Mouse (Mus musculus): Measurements from ENCODE around the gene Dhx8. TPM values are rescaled to one million over a fixed set of nuclear protein-coding genes. Genes with fewer than 3 reads are reported as not detected.

Gene Dhx8
- polyA plus RNA-seq, 1 experiment from 2014 or later = 33.5 TPM

- Histone ChIP-seq H3K27me3 (ENCODE audit: control insufficient read depth, insufficient read depth, low read length) (no peaks in the 10 kb centered on the region), H3K4me3 (ENCODE audit: low read depth, low read length) (no peak overlapping the region), H3K9ac (replicated peaks; ENCODE audit: low read depth, low read length) (no peak overlapping the region), H3K4me1 (ENCODE audit: control insufficient read depth, insufficient read depth, low read length) (peaks cover 10% of the 10 kb centered on the region; the same call in 1 of the 2 replicates), H3K4me2 (ENCODE audit: low read depth, low read length) (no peak overlapping the region), H3K36me3 (ENCODE audit: control insufficient read depth, insufficient read depth, low read length) (no peaks in the 10 kb centered on the region), H3K9me3 (ENCODE audit: control insufficient read depth, low read length) (no peaks in the 10 kb centered on the region), H3K27ac (ENCODE audit: low read depth, low read length) (no peak overlapping the region)
- ATAC-seq (ENCODE audit: low read depth) = no peak
- 79% methylated on average over 8 of the region's 8 CpGs for WGBS
Observed at GRCm38 (mm10) chr11:101725043-101725442, 7.7 kb upstream of the Dhx8 start.

GRCm38 (mm10) chr11:101726765-101727164, 6.0 kb upstream of the Dhx8 start:
- no peak overlapping the region for H3K27ac ChIP-seq (ENCODE audit: low read depth, low read length)

GRCm38 (mm10) chr11:101729308-101729707, 3.4 kb upstream of the Dhx8 start:
- Histone ChIP-seq H3K9ac (replicated peaks; ENCODE audit: low read depth, low read length) (no peak overlapping the region), H3K27ac (ENCODE audit: low read depth, low read length) (no peak overlapping the region), H3K9me3 (ENCODE audit: control insufficient read depth, low read length) (no peaks in the 10 kb centered on the region), H3K27me3 (ENCODE audit: control insufficient read depth, insufficient read depth, low read length) (no peaks in the 10 kb centered on the region), H3K36me3 (ENCODE audit: control insufficient read depth, insufficient read depth, low read length) (no peaks in the 10 kb centered on the region), H3K4me2 (ENCODE audit: low read depth, low read length) (no peak overlapping the region), H3K4me1 (ENCODE audit: control insufficient read depth, insufficient read depth, low read length) (peaks cover 15% of the 10 kb centered on the region; the same call in 1 of the 2 replicates), H3K4me3 (ENCODE audit: low read depth, low read length) (no peak overlapping the region)
- 61% methylated on average over 3 of the region's 3 CpGs for WGBS
- ATAC-seq (ENCODE audit: low read depth) = no peak

More at GRCm38 (mm10) chr11:101726765-101727164, 6.0 kb upstream of the Dhx8 start:
- Histone ChIP-seq H3K9me3 (ENCODE audit: control insufficient read depth, low read length) (no peaks in the 10 kb centered on the region), H3K4me1 (ENCODE audit: control insufficient read depth, insufficient read depth, low read length) (peaks cover 10% of the 10 kb centered on the region; the same call in 1 of the 2 replicates), H3K36me3 (ENCODE audit: control insufficient read depth, insufficient read depth, low read length) (no peaks in the 10 kb centered on the region), H3K4me2 (ENCODE audit: low read depth, low read length) (no peak overlapping the region), H3K9ac (replicated peaks; ENCODE audit: low read depth, low read length) (no peak overlapping the region), H3K27me3 (ENCODE audit: control insufficient read depth, insufficient read depth, low read length) (no peaks in the 10 kb centered on the region), H3K4me3 (ENCODE audit: low read depth, low read length) (no peak overlapping the region)
- ATAC-seq (ENCODE audit: low read depth) = no peak
- 10% methylated on average over 2 of the region's 2 CpGs for WGBS

- 39% methylated on average over 9 of the region's 9 CpGs for WGBS
- H3K4me1 ChIP-seq (ENCODE audit: control insufficient read depth, insufficient read depth, low read length) = 0 out of 2 replicates have a peak, but pooled peaks cover 5% of the 10 kb centered on the region
- H3K9me3 ChIP-seq (ENCODE audit: control insufficient read depth, low read length) = no peaks in the 10 kb centered on the region
- H3K9ac ChIP-seq (replicated peaks; ENCODE audit: low read depth, low read length) = peak overlapping the region; percentile 74
- ATAC-seq (ENCODE audit: low read depth) = no peak
- H3K27me3 ChIP-seq (ENCODE audit: control insufficient read depth, insufficient read depth, low read length) = no peaks in the 10 kb centered on the region
- H3K36me3 ChIP-seq (ENCODE audit: control insufficient read depth, insufficient read depth, low read length) = peaks cover 15% of the 10 kb centered on the region
- H3K4me2 ChIP-seq (ENCODE audit: low read depth, low read length) = peak overlapping the region; percentile 90
- peak overlapping the region; percentile 71 for H3K4me3 ChIP-seq (ENCODE audit: low read depth, low read length)
- no peak overlapping the region for H3K27ac ChIP-seq (ENCODE audit: low read depth, low read length)
Observed at GRCm38 (mm10) chr11:101733596-101733995, 877 bp downstream of the Dhx8 start.

GRCm38 (mm10) chr11:101756616-101757015, 23.9 kb downstream of the Dhx8 start:
- ATAC-seq (ENCODE audit: low read depth) = no peak
- Histone ChIP-seq H3K4me2 (ENCODE audit: low read depth, low read length) (no peak overlapping the region), H3K27ac (ENCODE audit: low read depth, low read length) (no peak overlapping the region), H3K9me3 (ENCODE audit: control insufficient read depth, low read length) (no peaks in the 10 kb centered on the region), H3K4me3 (ENCODE audit: low read depth, low read length) (no peak overlapping the region), H3K27me3 (ENCODE audit: control insufficient read depth, insufficient read depth, low read length) (no peaks in the 10 kb centered on the region), H3K4me1 (ENCODE audit: control insufficient read depth, insufficient read depth, low read length) (no peaks in the 10 kb centered on the region), H3K36me3 (ENCODE audit: control insufficient read depth, insufficient read depth, low read length) (peaks cover 43% of the 10 kb centered on the region), H3K9ac (replicated peaks; ENCODE audit: low read depth, low read length) (no peak overlapping the region)
- 98% methylated on average over 8 of the region's 8 CpGs for WGBS

GRCm38 (mm10) chr11:101757366-101757765, 24.6 kb downstream of the Dhx8 start:
- Histone ChIP-seq H3K4me1 (ENCODE audit: control insufficient read depth, insufficient read depth, low read length) (no peaks in the 10 kb centered on the region), H3K27me3 (ENCODE audit: control insufficient read depth, insufficient read depth, low read length) (no peaks in the 10 kb centered on the region), H3K4me3 (ENCODE audit: low read depth, low read length) (no peak overlapping the region), H3K27ac (ENCODE audit: low read depth, low read length) (no peak overlapping the region), H3K36me3 (ENCODE audit: control insufficient read depth, insufficient read depth, low read length) (peaks cover 43% of the 10 kb centered on the region), H3K9me3 (ENCODE audit: control insufficient read depth, low read length) (no peaks in the 10 kb centered on the region), H3K9ac (replicated peaks; ENCODE audit: low read depth, low read length) (no peak overlapping the region), H3K4me2 (ENCODE audit: low read depth, low read length) (no peak overlapping the region)
- WGBS = 92% methylated on average over 8 of the region's 8 CpGs
- no peak for ATAC-seq (ENCODE audit: low read depth)

GRCm38 (mm10) chr11:101758431-101758830, 25.7 kb downstream of the Dhx8 start:
- Histone ChIP-seq H3K4me2 (ENCODE audit: low read depth, low read length) (no peak overlapping the region), H3K27ac (ENCODE audit: low read depth, low read length) (peak overlapping the region; percentile 16; the same call in 1 of the 2 replicates), H3K4me1 (ENCODE audit: control insufficient read depth, insufficient read depth, low read length) (no peaks in the 10 kb centered on the region), H3K4me3 (ENCODE audit: low read depth, low read length) (no peak overlapping the region), H3K36me3 (ENCODE audit: control insufficient read depth, insufficient read depth, low read length) (peaks cover 39% of the 10 kb centered on the region), H3K27me3 (ENCODE audit: control insufficient read depth, insufficient read depth, low read length) (no peaks in the 10 kb centered on the region), H3K9ac (replicated peaks; ENCODE audit: low read depth, low read length) (no peak overlapping the region), H3K9me3 (ENCODE audit: control insufficient read depth, low read length) (no peaks in the 10 kb centered on the region)
- WGBS = 51% methylated on average over 5 of the region's 5 CpGs
- no peak for ATAC-seq (ENCODE audit: low read depth)

- H3K9me3 ChIP-seq (ENCODE audit: control insufficient read depth, low read length) = no peaks in the 10 kb centered on the region
- H3K4me3 ChIP-seq (ENCODE audit: low read depth, low read length) = no peak overlapping the region
- H3K27ac ChIP-seq (ENCODE audit: low read depth, low read length) = no peak overlapping the region
- H3K4me2 ChIP-seq (ENCODE audit: low read depth, low read length) = no peak overlapping the region
- 92% methylated on average over 3 of the region's 3 CpGs for WGBS
- peaks cover 36% of the 10 kb centered on the region for H3K36me3 ChIP-seq (ENCODE audit: control insufficient read depth, insufficient read depth, low read length)
- H3K9ac ChIP-seq (replicated peaks; ENCODE audit: low read depth, low read length) = no peak overlapping the region
- H3K4me1 ChIP-seq (ENCODE audit: control insufficient read depth, insufficient read depth, low read length) = no peaks in the 10 kb centered on the region
- ATAC-seq (ENCODE audit: low read depth) = no peak
- no peaks in the 10 kb centered on the region for H3K27me3 ChIP-seq (ENCODE audit: control insufficient read depth, insufficient read depth, low read length)
Observed at GRCm38 (mm10) chr11:101759530-101759929, 26.8 kb downstream of the Dhx8 start.

- no peaks in the 10 kb centered on the region for H3K4me1 ChIP-seq (ENCODE audit: control insufficient read depth, insufficient read depth, low read length)
- WGBS = 54% methylated on average over 7 of the region's 7 CpGs
- H3K27me3 ChIP-seq (ENCODE audit: control insufficient read depth, insufficient read depth, low read length) = no peaks in the 10 kb centered on the region
- H3K36me3 ChIP-seq (ENCODE audit: control insufficient read depth, insufficient read depth, low read length) = peaks cover 62% of the 10 kb centered on the region
- H3K4me2 ChIP-seq (ENCODE audit: low read depth, low read length) = no peak overlapping the region
- H3K9me3 ChIP-seq (ENCODE audit: control insufficient read depth, low read length) = no peaks in the 10 kb centered on the region
- H3K4me3 ChIP-seq (ENCODE audit: low read depth, low read length) = no peak overlapping the region
- no peak overlapping the region for H3K9ac ChIP-seq (replicated peaks; ENCODE audit: low read depth, low read length)
- no peak for ATAC-seq (ENCODE audit: low read depth)
- no peak overlapping the region for H3K27ac ChIP-seq (ENCODE audit: low read depth, low read length)
Observed at GRCm38 (mm10) chr11:101763723-101764122, 31.0 kb downstream of the Dhx8 start.
